Comparison of ENCODE assay signal across 28 mouse cellular contexts in the genomic region with DNA sequence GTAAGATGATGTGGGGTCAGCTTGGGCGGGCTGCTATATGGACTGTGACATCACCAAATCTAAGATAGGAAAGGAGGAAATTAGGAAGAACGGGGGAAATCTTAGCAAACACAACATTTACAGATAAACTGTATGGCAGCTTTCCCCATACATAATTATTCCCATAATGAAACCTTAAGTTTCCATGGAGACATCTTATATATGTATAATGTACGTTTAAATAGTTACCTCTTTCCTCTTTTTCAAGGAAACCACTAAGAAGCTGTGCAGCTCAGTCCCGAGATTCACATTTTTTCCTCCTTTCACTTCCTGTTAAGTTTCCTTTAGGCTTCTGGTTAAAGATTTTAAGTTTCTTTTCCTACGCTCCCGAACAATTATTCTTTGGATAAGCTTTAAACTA.
DNase-seq lines count a peak whose midpoint lies in the region; ATAC-seq and TF ChIP-seq lines count a peak whose summit lies in the region.
"Had no signal": no experiment of that assay in that cellular context is flagged by ENCODE, and none has a peak within 500 bp of the region (broad histone marks: within the 10 kb centered on the region; RNA-seq: fewer than 3 reads in every experiment).

No protein-coding gene starts in this region.

- no peak for TF ChIP-seq EP300 in lung, postnatal 0 days (IDR thresholded peaks at IDR 0.05)

- no peak overlapping the region for H3K9ac ChIP-seq in lung, postnatal 0 days (replicated peaks; ENCODE audit: low read depth)
- H3K9ac ChIP-seq: embryonic facial prominence, embryonic 12.5 days; forebrain, embryonic 12.5 days had no signal

- 51% methylated on average over 6 of the region's 6 CpGs for WGBS in lung, postnatal 0 days
- WGBS in macrophage (ENCODE audit: missing documents), result 34% methylated on average over 6 of the region's 6 CpGs

- H3K4me1 ChIP-seq in lung, postnatal 0 days (ENCODE audit: insufficient read depth, low read depth, low read length), result peaks cover 3% of the 10 kb centered on the region; the same call in 1 of the 2 replicates
- H3K4me1 ChIP-seq: embryonic facial prominence, embryonic 12.5 days had no signal

- no peak overlapping the region for H3K27ac ChIP-seq in lung, postnatal 0 days (ENCODE audit: low read length)
- 0 out of 2 replicates have a peak overlapping the region, but pooled peaks have one; percentile 0 for H3K27ac ChIP-seq in macrophage
- H3K27ac ChIP-seq: embryonic facial prominence, embryonic 10.5 days; embryonic facial prominence, embryonic 12.5 days; forebrain, embryonic 10.5 days; forebrain, embryonic 12.5 days had no signal

- H3K4me3 ChIP-seq in lung, postnatal 0 days (ENCODE audit: low read depth, low read length), result no peak overlapping the region
- no peak overlapping the region for H3K4me3 ChIP-seq in macrophage (ENCODE audit: inconsistent target)
- H3K4me3 ChIP-seq: embryonic facial prominence, embryonic 10.5 days; embryonic facial prominence, embryonic 12.5 days; erythroblast, embryonic 14.5 days; forebrain, embryonic 10.5 days; forebrain, embryonic 12.5 days had no signal

- no peaks in the 10 kb centered on the region for H3K9me3 ChIP-seq in lung, postnatal 0 days (ENCODE audit: low read length)
- H3K9me3 ChIP-seq: embryonic facial prominence, embryonic 10.5 days; embryonic facial prominence, embryonic 12.5 days; forebrain, embryonic 10.5 days; forebrain, embryonic 12.5 days had no signal

- H3K79me2 ChIP-seq in macrophage (ENCODE audit: inconsistent target), result no peaks in the 10 kb centered on the region

- H3K4me2 ChIP-seq in lung, postnatal 0 days (replicated peaks; ENCODE audit: low read depth, low read length), result no peak overlapping the region
- H3K4me2 ChIP-seq: embryonic facial prominence, embryonic 12.5 days; forebrain, embryonic 12.5 days had no signal

- DNase-seq in lung, postnatal 0 days (ENCODE audit: low spot score), result peak; percentile 31
- no peak for DNase-seq in lung, postnatal 10 days
- no peak for DNase-seq in cerebellum, postnatal 25 days
- no peak for DNase-seq in cerebellum, adult 11 months
- DNase-seq: adrenal gland, adult 8-10 months; adrenal gland, postnatal 14 days; adrenal gland, postnatal 36 days; cerebellum, adult 11-12 months; cerebellum, adult 2 months; cerebellum, adult 9-10 months; cerebellum, postnatal 10 days; cerebellum, postnatal 36 days had no signal

- TF ChIP-seq CTCF in lung, postnatal 0 days (IDR thresholded peaks at IDR 0.05), result no peak

- H3K36me3 ChIP-seq in lung, postnatal 0 days (ENCODE audit: insufficient read depth, low read length), result no peaks in the 10 kb centered on the region
- H3K36me3 ChIP-seq in macrophage (ENCODE audit: inconsistent target), result no peaks in the 10 kb centered on the region
- H3K36me3 ChIP-seq: embryonic facial prominence, embryonic 10.5 days; embryonic facial prominence, embryonic 12.5 days; forebrain, embryonic 10.5 days; forebrain, embryonic 12.5 days; G1E had no signal

- ATAC-seq in lung, postnatal 0 days, result no peak
- peak; percentile 50; the same call in 1 of the 2 replicates for ATAC-seq in common myeloid progenitor, adult 5-6 weeks (replicated peaks; ENCODE audit: low read depth, poor library complexity, severe bottlenecking)
- ATAC-seq in megakaryocyte progenitor cell, adult 5-6 weeks (replicated peaks; ENCODE audit: poor library complexity), result peak; percentile 48
- ATAC-seq in erythroblast, adult 5-6 weeks (replicated peaks; ENCODE audit: low FRiP score, poor library complexity, severe bottlenecking), result no peak
- ATAC-seq: activated CD4-positive, CD25-positive, alpha-beta regulatory T cell, adult 4 months; CD4-positive, CD25-positive, alpha-beta regulatory T cell, adult 4 months; forebrain, embryonic 14.5 days; forebrain, embryonic 16.5 days; Patski had no signal

- H3K27me3 ChIP-seq in lung, postnatal 0 days (replicated peaks; ENCODE audit: insufficient read depth, low read length), result no peaks in the 10 kb centered on the region
- H3K27me3 ChIP-seq: CH12.LX; embryonic facial prominence, embryonic 12.5 days; forebrain, embryonic 12.5 days; Patski had no signal

Comparison
In these comparisons a context has a peak if more than half of its experiments do, and no peak if none do; other contexts are left out.
1. ATAC-seq: peak in common myeloid progenitor, adult 5-6 weeks (single experiment) and megakaryocyte progenitor cell, adult 5-6 weeks (single experiment); none in lung, postnatal 0 days (single experiment) and erythroblast, adult 5-6 weeks (single experiment).